Mouse (Mus musculus): ENCODE data around the gene Edf1.

The Edf1 gene

DNA sequence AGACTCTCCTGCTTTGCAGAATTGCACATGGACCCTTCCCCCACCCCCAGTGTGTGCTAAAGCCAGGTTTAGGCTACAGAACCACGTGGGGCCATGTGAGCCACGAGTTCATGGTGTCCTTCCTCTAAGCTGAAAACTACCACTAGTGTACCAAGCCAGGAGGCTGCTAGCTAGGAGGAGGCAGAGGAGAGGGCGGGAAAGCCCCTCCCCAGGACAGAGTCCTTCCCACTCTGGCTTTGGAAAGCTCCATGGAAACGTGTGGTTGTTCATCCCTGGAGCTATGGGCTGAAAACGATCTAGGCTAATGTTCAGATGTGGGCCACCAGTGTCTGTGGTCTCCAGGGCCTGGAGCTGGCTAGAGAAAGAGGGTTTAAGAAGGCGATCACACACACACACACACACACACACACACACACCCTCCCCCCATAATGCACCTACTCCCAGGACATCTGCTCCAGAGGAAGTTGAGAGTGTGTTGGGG lies 23.0 kb downstream of the Edf1 start:
- in situ Hi-C loops (cut with MboI; ENCODE audit: unreplicated experiment in 2 of 2), result no loop called here

- in situ Hi-C loops (cut with MboI; ENCODE audit: unreplicated experiment in 2 of 2), result no loop called here
Observed at GRCm38 (mm10) chr2:25581294-25581864, 23.7 kb downstream of the Edf1 start, which contains the start of gene Ajm1. TSS of gene Ajm1 (minus strand) at chr2:25581757.

- in situ Hi-C loops (cut with MboI; ENCODE audit: unreplicated experiment in 2 of 2), result no loop called here
Observed at GRCm38 (mm10) chr2:25581901-25582301, 24.3 kb downstream of the Edf1 start.

- in situ Hi-C loops (cut with MboI; ENCODE audit: unreplicated experiment in 2 of 2), result no loop called here
Observed at GRCm38 (mm10) chr2:25582466-25583119, 24.9 kb downstream of the Edf1 start.

GRCm38 (mm10) chr2:25583120-25583481 lies 25.5 kb downstream of the Edf1 start:
- in situ Hi-C loops (cut with MboI; ENCODE audit: unreplicated experiment in 2 of 2), result no loop called here

DNA sequence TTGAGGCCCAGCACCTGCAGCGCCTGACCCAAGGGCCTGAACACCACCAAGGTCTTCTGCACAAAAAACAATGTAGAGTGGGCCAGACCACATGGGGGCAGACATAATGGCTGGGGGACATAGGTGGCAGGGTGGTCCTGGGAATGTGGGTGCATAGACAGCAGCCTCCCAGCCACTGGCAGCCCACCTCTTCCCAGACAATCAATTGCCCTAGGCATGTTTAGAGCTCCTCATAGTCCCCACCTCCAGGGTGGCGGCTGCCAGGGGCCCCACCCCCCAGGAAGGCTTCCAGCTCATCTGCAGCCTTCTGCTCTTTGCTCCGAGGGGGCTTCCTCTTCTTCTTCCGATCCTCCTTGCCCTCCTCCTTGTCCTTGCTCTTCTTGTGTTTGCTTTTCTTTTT lies 25.9 kb downstream of the Edf1 start:
- in situ Hi-C loops (cut with MboI; ENCODE audit: unreplicated experiment in 2 of 2), result no loop called here

- in situ Hi-C loops (cut with MboI; ENCODE audit: unreplicated experiment in 2 of 2), result no loop called here
Observed at GRCm38 (mm10) chr2:25584152-25584551, 26.5 kb downstream of the Edf1 start.

- in situ Hi-C loops (cut with MboI; ENCODE audit: unreplicated experiment in 2 of 2), result no loop called here
Observed at GRCm38 (mm10) chr2:25584856-25585255, 27.2 kb downstream of the Edf1 start.

DNA sequence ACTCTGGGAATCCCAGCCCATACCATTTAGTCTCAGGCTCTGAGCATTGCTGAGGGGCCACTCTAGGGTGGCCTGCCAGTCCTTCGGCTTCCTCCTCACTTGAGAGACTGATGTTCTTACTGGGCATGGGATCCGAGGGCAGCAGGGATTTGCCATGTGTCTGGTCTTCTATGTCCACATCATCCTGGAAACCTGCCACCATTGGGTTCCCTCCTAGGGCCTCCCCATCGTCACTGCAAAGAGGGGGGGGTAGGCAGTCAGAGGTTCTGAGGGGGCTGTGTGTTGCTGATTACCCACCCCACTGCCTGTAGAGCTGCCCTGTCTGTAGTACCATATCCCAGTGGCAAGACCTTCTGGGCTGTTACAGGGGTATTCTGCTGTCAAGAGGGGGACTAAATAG lies 28.0 kb downstream of the Edf1 start:
- in situ Hi-C loops (cut with MboI; ENCODE audit: unreplicated experiment in 2 of 2), result no loop called here

DNA sequence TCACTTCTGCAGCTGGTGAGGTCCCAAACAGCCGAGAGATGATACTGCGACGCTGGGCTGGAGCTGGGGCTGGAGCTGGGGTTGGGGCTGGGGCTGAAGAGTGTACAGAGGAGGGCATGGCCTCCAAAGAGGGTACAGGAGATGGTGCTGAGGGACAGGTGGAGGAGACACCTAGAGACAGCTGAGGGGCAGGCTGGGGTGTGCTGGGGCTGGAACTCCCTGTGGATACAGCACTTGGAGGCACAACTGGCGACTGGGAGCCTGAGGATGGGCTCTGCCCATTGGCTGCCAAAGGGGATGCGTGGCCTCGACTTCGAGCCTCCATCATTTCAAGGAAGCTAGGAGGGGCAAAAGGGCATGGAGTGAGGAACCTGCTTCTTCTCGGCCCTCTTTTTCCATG lies 29.6 kb downstream of the Edf1 start:
- in situ Hi-C loops (cut with MboI; ENCODE audit: unreplicated experiment in 2 of 2), result no loop called here

DNA sequence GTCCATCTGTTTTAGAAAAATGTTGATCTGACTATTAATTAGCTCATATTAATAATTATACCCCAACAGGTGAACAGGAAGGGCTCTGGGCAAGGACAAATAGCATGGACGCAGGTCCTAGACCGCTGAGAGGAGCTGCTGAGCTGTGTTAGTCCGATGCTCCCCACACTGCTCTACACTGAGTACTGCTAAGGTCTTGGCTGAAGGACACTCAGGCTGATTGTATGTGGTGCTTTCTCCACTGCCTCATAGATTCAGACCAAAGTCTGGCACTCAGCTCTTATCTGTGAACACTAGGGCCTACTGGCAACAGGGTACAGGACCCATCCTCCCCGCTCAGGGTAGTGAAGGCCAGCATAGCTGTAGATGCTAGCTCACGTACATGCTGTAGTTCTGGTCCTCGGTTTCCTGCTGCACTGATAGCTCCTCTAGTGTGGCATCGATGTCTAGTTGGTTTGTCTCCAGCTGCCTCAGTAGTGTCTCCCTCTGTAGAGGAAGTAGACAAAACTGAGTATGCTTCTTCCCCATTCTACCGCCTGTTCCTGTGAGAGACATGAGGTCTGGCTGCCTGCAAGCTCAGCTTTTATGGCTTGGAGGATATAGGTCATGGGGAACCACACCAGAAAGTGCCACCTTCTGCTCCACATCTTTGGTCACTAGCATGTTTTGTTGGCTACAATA lies 30.7 kb downstream of the Edf1 start:
- in situ Hi-C loops (cut with MboI; ENCODE audit: unreplicated experiment in 2 of 2), result no loop called here

DNA sequence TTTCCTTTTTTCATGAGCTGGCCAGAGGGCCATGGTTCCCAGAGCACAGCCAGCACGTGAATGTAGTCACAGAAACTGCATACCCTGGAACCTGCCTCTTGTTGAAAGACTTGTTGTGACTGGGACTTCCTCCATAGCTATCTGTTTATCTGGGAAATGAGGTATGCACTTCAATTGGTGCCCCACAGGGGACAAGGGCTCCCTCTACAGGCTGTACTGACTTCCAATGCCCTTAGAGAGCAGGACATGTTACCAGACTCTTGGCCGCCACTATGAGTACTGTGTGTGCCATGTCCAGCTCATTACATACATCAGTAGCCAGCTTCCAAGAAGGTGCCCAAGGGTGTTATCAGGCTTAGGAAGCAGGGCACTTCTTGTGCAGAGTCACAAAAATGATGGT lies 34.2 kb downstream of the Edf1 start:
- in situ Hi-C loops (cut with MboI; ENCODE audit: unreplicated experiment in 2 of 2), result no loop called here

GRCm38 (mm10) chr2:25596765-25597510 lies 39.3 kb downstream of the Edf1 start:
- in situ Hi-C loops (cut with MboI; ENCODE audit: unreplicated experiment in 2 of 2), result no loop called here

- in situ Hi-C loops (cut with MboI; ENCODE audit: unreplicated experiment in 2 of 2), result no loop called here
Observed at GRCm38 (mm10) chr2:25598749-25599148, 41.1 kb downstream of the Edf1 start.

DNA sequence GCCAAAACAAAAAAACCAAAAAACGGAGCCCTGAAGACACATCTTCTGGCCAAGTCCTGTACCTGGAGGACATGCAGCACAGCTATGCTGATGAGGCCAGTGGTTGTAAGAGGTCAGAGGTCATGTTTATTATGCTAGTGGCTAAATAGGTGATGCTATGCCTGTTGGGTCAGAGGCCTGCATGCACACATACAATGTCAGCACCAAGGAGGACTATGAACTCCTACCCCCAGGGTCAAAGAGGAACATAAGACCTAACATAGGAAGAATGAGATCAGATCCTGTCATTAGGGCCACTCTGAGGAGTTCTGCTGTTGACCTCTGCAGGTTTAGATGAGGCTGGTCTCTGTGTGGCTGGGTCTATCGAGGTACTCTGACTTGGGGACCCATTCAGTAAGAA lies 42.4 kb downstream of the Edf1 start:
- in situ Hi-C loops (cut with MboI; ENCODE audit: unreplicated experiment in 2 of 2), result no loop called here

DNA sequence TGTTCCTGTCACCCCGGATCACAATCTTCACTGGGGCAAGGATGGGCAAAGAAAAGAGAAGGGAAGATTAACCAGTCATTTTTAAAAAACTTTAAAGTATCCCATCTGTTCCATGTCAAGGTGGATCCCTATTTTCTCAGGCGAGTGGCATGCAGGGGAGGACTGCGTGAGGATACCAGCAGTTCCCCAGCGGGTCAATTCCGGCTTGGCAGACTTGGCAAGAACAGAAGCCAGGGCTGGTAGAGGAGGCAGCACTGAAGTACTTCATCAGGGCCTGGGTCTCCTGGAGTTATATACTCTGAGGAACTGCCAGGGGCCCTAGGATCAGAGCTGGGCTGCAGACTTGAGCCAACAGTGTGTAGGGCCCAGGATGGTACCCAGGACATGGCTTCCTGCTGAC lies 44.9 kb downstream of the Edf1 start:
- in situ Hi-C loops (cut with MboI; ENCODE audit: unreplicated experiment in 2 of 2), result no loop called here

- in situ Hi-C loops (cut with MboI; ENCODE audit: unreplicated experiment in 2 of 2), result no loop called here
Observed at GRCm38 (mm10) chr2:25607761-25608622, 50.3 kb downstream of the Edf1 start, which contains the start of gene Rabl6. TSS of gene Rabl6 (minus strand) at chr2:25608521.

- in situ Hi-C loops (cut with MboI; ENCODE audit: unreplicated experiment in 2 of 2), result no loop called here
Observed at GRCm38 (mm10) chr2:25608671-25609070, 51.0 kb downstream of the Edf1 start.
